Mouse (Mus musculus): ENCODE data around the gene Reln. TPM values are rescaled to one million over a fixed set of nuclear protein-coding genes. Genes with fewer than 3 reads are reported as not detected.

Gene Reln
- polyA plus RNA-seq, 1 experiment, result 1.4 TPM

DNA sequence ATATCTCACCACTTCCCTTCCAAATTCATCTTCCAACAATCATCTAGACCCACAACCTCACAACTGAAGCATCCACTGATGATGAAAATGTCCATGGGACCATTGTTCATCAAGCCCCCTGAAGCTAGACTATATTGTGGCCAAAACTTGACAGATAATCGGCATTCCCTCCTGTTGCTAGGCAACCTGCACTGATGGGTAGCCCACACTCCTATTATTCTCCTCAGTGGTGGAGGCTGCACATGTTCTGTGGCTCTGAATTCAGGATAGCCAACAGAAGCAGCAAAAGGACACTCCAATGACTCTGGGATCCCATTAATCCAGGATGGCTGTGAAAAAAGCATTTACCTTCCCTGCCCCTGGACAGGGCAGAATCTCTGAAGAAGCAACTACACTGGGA, 40.8 kb downstream of the Reln start:
- H3K27me3 ChIP-seq (ENCODE audit: control insufficient read depth, insufficient read depth, low read length, poor library complexity, severe bottlenecking), result no peaks in the 10 kb centered on the region
- no peaks in the 10 kb centered on the region for H3K4me1 ChIP-seq (ENCODE audit: control insufficient read depth, insufficient read depth, low read length)
- H3K4me3 ChIP-seq (ENCODE audit: low read depth, low read length), result no peak overlapping the region
- H3K9me3 ChIP-seq (replicated peaks; ENCODE audit: control insufficient read depth, insufficient read depth, low read length, poor library complexity, severe bottlenecking), result no peaks in the 10 kb centered on the region
- H3K36me3 ChIP-seq (ENCODE audit: control insufficient read depth, insufficient read depth, low read length, poor library complexity, severe bottlenecking), result no peaks in the 10 kb centered on the region
- H3K9ac ChIP-seq (ENCODE audit: low read depth, poor library complexity, severe bottlenecking), result no peak overlapping the region
- TF ChIP-seq CTCF (IDR thresholded peaks at IDR 0.05; ENCODE audit: low read depth, low read length) (no peak), POLR2A (IDR thresholded peaks at IDR 0.05; ENCODE audit: insufficient read depth, low read length) (no peak), EP300 (IDR thresholded peaks at IDR 0.05; ENCODE audit: insufficient read depth, low read depth, low read length) (no peak)
- H3K27ac ChIP-seq (ENCODE audit: insufficient read depth, low read length), result no peak overlapping the region

DNA sequence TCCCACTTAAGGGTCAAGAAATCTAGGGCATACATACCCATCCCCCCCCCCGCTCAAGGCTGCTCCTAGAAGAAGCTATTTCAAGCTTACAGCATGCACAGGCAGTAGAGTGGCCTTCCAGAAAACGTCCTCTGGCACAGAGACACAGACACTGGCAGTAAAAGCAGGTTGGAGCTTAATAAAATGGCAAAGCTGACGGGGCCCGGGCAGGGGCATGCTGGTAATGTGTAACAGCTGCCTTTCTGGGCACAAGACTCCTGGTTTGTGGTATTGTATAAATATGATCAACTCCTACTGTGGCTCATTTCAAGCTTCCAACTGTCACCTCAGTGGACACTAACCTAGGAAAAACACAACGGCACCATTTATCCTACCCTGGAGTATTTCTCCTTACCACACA, 42.2 kb downstream of the Reln start:
- H3K27ac ChIP-seq (ENCODE audit: insufficient read depth, low read length), result no peak overlapping the region
- H3K4me1 ChIP-seq (ENCODE audit: control insufficient read depth, insufficient read depth, low read length), result no peaks in the 10 kb centered on the region
- no peaks in the 10 kb centered on the region for H3K9me3 ChIP-seq (replicated peaks; ENCODE audit: control insufficient read depth, insufficient read depth, low read length, poor library complexity, severe bottlenecking)
- H3K4me3 ChIP-seq (ENCODE audit: low read depth, low read length), result no peak overlapping the region
- no peak overlapping the region for H3K9ac ChIP-seq (ENCODE audit: low read depth, poor library complexity, severe bottlenecking)
- no peaks in the 10 kb centered on the region for H3K27me3 ChIP-seq (ENCODE audit: control insufficient read depth, insufficient read depth, low read length, poor library complexity, severe bottlenecking)
- no peaks in the 10 kb centered on the region for H3K36me3 ChIP-seq (ENCODE audit: control insufficient read depth, insufficient read depth, low read length, poor library complexity, severe bottlenecking)
- TF ChIP-seq CTCF (IDR thresholded peaks at IDR 0.05; ENCODE audit: low read depth, low read length) (no peak), POLR2A (IDR thresholded peaks at IDR 0.05; ENCODE audit: insufficient read depth, low read length) (no peak), EP300 (IDR thresholded peaks at IDR 0.05; ENCODE audit: insufficient read depth, low read depth, low read length) (no peak)

GRCm38 (mm10) chr5:22300788-22301187, 43.7 kb downstream of the Reln start:
- Histone ChIP-seq H3K9me3 (replicated peaks; ENCODE audit: control insufficient read depth, insufficient read depth, low read length, poor library complexity, severe bottlenecking) (no peaks in the 10 kb centered on the region), H3K27ac (ENCODE audit: insufficient read depth, low read length) (no peak overlapping the region), H3K4me1 (ENCODE audit: control insufficient read depth, insufficient read depth, low read length) (no peaks in the 10 kb centered on the region), H3K36me3 (ENCODE audit: control insufficient read depth, insufficient read depth, low read length, poor library complexity, severe bottlenecking) (no peaks in the 10 kb centered on the region), H3K9ac (ENCODE audit: low read depth, poor library complexity, severe bottlenecking) (no peak overlapping the region), H3K27me3 (ENCODE audit: control insufficient read depth, insufficient read depth, low read length, poor library complexity, severe bottlenecking) (no peaks in the 10 kb centered on the region), H3K4me3 (ENCODE audit: low read depth, low read length) (no peak overlapping the region)
- no peak for TF ChIP-seq EP300 (IDR thresholded peaks at IDR 0.05; ENCODE audit: insufficient read depth, low read depth, low read length)
- no peak for TF ChIP-seq CTCF (IDR thresholded peaks at IDR 0.05; ENCODE audit: low read depth, low read length)
- no peak for TF ChIP-seq POLR2A (IDR thresholded peaks at IDR 0.05; ENCODE audit: insufficient read depth, low read length)

DNA sequence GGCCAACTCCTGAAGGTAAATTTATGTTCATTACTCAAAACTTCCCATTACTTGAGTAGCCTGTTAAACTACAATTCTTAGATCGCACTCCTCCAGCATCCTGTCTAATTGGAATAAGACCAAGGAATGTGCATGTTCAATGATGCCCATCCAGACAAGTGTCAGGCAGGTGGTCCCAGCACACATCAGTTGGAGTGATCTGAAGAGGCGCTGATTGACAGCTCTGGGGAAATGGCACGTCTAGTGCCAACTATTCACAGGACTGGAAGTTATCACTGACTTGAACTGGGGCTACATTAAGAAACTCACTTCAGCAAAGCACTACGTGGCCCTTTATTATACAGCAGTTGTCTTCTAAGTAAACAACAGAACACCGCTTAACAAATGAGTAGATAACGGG, 44.5 kb downstream of the Reln start:
- Histone ChIP-seq H3K4me3 (ENCODE audit: low read depth, low read length) (no peak overlapping the region), H3K36me3 (ENCODE audit: control insufficient read depth, insufficient read depth, low read length, poor library complexity, severe bottlenecking) (no peaks in the 10 kb centered on the region), H3K27me3 (ENCODE audit: control insufficient read depth, insufficient read depth, low read length, poor library complexity, severe bottlenecking) (no peaks in the 10 kb centered on the region), H3K9me3 (replicated peaks; ENCODE audit: control insufficient read depth, insufficient read depth, low read length, poor library complexity, severe bottlenecking) (no peaks in the 10 kb centered on the region), H3K9ac (ENCODE audit: low read depth, poor library complexity, severe bottlenecking) (no peak overlapping the region), H3K27ac (ENCODE audit: insufficient read depth, low read length) (no peak overlapping the region), H3K4me1 (ENCODE audit: control insufficient read depth, insufficient read depth, low read length) (no peaks in the 10 kb centered on the region)
- TF ChIP-seq EP300 (IDR thresholded peaks at IDR 0.05; ENCODE audit: insufficient read depth, low read depth, low read length), result no peak
- no peak for TF ChIP-seq POLR2A (IDR thresholded peaks at IDR 0.05; ENCODE audit: insufficient read depth, low read length)
- no peak for TF ChIP-seq CTCF (IDR thresholded peaks at IDR 0.05; ENCODE audit: low read depth, low read length)

DNA sequence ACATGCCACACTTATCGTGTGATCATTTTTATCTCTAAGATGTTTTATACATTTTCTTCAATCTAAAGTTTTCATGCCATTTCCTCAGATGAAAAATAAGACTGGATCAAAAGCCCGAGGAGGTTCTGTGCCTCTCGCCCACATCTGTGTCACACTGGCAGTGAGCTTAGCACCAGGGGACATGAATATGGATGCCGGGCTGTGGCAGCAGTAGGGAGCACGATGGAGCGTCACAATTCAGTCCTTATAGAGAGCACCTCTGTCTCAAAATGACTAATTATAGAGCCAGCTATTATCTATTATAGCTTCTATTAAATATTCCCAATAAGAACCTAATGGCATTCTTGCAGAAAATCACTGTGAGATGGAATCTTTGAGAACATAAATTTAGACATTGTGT, 49.3 kb downstream of the Reln start:
- no peaks in the 10 kb centered on the region for H3K4me1 ChIP-seq (ENCODE audit: control insufficient read depth, insufficient read depth, low read length)
- H3K4me3 ChIP-seq (ENCODE audit: low read depth, low read length), result no peak overlapping the region
- H3K27me3 ChIP-seq (ENCODE audit: control insufficient read depth, insufficient read depth, low read length, poor library complexity, severe bottlenecking), result no peaks in the 10 kb centered on the region
- H3K9me3 ChIP-seq (replicated peaks; ENCODE audit: control insufficient read depth, insufficient read depth, low read length, poor library complexity, severe bottlenecking), result no peaks in the 10 kb centered on the region; the same call in 1 of the 2 replicates
- H3K27ac ChIP-seq (ENCODE audit: insufficient read depth, low read length), result no peak overlapping the region
- TF ChIP-seq POLR2A (IDR thresholded peaks at IDR 0.05; ENCODE audit: insufficient read depth, low read length) (no peak), CTCF (IDR thresholded peaks at IDR 0.05; ENCODE audit: low read depth, low read length) (no peak), EP300 (IDR thresholded peaks at IDR 0.05; ENCODE audit: insufficient read depth, low read depth, low read length) (no peak)
- H3K9ac ChIP-seq (ENCODE audit: low read depth, poor library complexity, severe bottlenecking), result no peak overlapping the region
- no peaks in the 10 kb centered on the region for H3K36me3 ChIP-seq (ENCODE audit: control insufficient read depth, insufficient read depth, low read length, poor library complexity, severe bottlenecking)

DNA sequence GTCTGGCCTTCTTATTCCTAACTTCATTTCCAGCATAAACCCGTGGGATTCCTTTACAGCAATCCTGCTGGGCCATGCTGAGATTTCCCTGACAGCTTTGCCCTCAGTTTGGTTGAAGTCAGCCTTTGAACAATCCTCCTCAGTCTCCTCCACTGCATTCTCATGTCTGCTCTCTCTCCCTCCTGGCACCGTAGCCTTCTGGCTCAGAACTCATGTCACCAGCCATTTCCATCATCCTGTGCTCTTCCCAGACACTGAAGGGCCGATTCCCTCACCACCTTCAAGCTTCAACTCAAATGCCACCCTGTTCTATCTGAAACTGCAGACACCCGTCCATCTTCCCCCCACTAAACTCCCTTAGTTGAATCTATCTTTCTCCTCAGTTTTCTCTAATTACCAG, 53.1 kb downstream of the Reln start:
- Histone ChIP-seq H3K36me3 (ENCODE audit: control insufficient read depth, insufficient read depth, low read length, poor library complexity, severe bottlenecking) (no peaks in the 10 kb centered on the region), H3K27ac (ENCODE audit: insufficient read depth, low read length) (no peak overlapping the region), H3K4me1 (ENCODE audit: control insufficient read depth, insufficient read depth, low read length) (no peaks in the 10 kb centered on the region), H3K9me3 (replicated peaks; ENCODE audit: control insufficient read depth, insufficient read depth, low read length, poor library complexity, severe bottlenecking) (no peaks in the 10 kb centered on the region; the same call in 1 of the 2 replicates), H3K9ac (ENCODE audit: low read depth, poor library complexity, severe bottlenecking) (no peak overlapping the region), H3K27me3 (ENCODE audit: control insufficient read depth, insufficient read depth, low read length, poor library complexity, severe bottlenecking) (no peaks in the 10 kb centered on the region; the same call in 1 of the 2 replicates), H3K4me3 (ENCODE audit: low read depth, low read length) (no peak overlapping the region)
- TF ChIP-seq CTCF (IDR thresholded peaks at IDR 0.05; ENCODE audit: low read depth, low read length), result no peak
- no peak for TF ChIP-seq POLR2A (IDR thresholded peaks at IDR 0.05; ENCODE audit: insufficient read depth, low read length)
- no peak for TF ChIP-seq EP300 (IDR thresholded peaks at IDR 0.05; ENCODE audit: insufficient read depth, low read depth, low read length)

All from ES-Bruce4 (cell line).